Mouse (Mus musculus) c-Kit-positive CD71-negative TER-119-negative erythroid progenitor cells, embryonic 14.5 days (primary cell): ENCODE results near the gene Rab6b.

Experiments used
- DNase-seq: peaks from one replicate; pipeline ENCODE4 v3.0.0-alpha.2; 2013; ENCODE audit warnings: low read depth

The Rab6b gene

DNA sequence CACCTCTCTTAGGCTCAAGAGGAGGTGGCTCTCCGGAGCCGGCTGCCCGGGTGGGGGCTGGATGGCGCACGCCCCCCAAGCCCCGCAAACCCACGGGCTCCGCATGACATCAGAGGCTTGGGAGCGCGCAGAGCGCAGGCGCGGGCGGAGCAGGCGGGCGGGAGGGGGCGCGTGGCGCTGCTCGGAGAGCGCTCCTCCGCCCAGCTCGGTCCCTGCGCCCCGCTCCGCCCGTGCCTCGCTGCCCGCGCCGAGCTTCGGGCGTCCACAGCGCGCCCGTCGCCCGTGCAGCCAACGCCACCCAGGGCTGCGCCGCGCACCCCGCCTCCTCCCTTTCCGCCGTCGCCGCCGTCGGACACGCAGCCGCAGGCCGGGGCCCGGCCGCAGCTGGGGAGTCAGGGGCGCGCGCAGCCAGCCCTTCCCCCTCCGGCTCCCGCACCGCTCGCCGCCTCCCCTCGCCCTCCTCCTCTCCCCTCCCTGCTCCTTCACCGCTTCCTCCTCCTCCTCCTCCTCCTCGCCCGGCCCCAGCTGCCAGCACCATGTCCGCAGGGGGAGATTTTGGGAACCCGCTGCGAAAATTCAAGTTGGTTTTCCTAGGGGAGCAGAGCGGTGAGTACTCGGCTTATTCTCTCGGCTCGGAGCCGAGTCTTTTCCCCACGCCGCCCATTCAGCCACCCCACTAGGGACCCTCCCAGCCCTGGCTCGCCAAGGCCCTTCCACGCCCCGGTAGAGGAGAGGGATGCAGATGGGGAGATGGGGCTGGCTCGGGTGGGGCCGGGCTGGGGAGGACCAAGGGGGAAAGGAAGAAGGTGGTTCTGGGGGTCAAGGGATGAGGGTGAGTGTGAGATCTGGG is at the start of gene Rab6b:
TSS of gene Rab6b (plus strand) at position 167 of the 850 bp plus-strand sequence.
- no peak for DNase-seq

DNA sequence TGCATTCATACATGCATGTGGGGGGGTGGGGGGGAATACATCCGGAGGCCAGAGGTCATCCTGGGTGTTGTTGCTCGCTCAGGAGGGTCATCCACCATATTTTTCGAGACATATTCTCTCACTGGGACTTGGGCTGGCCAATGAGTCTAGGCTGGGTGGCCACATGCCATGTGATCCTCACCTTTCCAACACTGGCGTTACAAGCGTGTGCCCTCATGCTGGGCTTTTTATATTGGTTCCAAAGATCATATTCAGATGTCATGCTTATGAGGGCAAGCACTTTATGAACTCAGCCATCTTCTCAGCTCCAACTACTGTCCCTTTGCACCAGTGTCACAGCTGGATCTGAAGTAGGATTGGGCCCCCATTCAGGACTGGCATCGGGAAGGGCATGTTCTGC is 48.0 kb upstream of the Rab6b start:
- DNase-seq, result no peak

DNA sequence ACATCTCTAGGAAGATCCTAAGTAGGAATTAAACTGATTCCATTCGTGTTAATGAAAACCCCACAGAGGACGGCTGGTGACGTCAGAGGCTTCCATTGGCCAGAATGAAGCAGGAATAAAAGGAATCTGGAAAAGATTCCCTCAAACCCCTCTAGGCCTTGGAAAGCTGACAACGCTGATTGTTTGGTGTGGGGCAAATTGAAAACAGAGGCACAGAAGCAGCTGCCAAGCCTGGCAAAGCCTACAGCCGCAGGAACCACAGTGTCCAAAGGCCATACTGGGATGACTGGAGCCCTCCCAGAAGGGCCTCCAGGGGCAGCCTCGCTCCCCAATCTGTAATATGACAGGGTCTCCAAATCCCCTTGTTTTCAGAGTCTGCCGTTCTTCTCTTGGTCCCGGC is 44.7 kb upstream of the Rab6b start:
- DNase-seq, result no peak

DNA sequence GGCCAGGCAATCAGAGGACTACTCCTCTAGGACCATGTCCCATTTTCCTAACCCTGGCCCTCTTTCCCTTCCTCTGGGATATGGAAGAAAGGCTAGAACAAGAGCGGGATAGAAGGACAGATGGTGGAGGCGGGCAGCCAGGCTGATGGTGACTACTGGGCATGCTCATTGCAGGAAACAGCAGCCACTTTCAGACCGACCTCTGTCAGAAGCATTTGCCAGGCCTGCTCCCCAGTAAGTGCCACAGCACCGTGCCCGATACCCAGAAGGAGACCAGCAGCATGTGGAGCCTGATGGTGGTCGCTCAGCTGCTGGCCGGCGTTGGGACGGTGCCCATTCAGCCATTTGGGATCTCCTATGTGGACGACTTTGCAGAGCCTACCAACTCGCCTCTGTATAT is 43.9 kb upstream of the Rab6b start:
- DNase-seq, result no peak

DNA sequence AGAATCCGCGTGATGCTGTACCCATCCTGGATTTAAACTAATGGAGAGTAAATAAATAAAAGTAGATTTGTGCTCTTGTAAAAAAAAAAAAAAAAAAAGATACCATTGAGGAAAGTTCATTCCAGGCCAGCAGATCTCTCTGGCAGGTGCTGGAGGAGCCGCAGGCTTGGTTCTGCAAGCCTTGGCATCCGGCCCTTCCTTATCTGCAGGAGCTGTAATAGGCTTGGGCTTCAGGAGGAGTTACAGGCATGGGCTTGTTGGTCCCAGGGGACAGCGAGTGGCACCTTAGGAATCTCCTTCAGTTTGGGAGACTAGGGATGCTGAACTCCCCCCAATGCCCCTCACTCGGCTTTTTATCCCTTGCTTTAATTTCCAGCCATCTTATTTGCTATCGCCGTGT is 42.8 kb upstream of the Rab6b start:
- no peak for DNase-seq

DNA sequence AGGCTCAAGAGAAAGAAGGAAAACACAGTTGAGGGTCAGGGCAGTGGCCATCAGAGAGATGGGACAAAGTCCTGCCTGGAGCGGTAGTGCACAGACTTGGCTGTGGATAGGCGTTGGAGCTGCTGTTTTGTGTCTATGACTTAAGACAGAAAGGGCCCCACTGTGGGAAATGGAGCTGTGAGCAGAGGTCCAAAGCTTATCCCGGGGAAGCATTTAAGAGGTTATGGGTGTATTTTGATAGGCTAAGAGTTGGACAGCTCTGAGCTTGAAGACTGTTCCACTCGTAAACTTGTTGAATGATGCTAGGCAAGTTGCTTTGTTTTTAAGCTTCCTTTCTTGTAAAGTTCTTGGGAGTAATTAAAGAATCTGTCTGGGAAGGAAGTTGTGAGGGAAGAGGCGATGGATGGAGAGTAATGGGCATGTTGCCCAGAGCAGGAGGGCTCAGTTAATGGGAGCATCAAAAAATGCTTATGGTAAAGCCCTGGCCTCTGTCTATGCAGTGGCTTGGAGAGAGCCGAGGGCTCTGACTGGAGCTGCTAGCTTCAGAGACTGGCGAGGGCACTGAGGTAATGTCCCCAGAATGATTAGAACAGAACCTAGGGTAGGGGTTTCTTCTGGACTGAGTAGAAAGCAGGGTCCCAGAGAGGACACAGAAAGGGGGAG is 39.9 kb upstream of the Rab6b start:
- DNase-seq, result no peak

DNA sequence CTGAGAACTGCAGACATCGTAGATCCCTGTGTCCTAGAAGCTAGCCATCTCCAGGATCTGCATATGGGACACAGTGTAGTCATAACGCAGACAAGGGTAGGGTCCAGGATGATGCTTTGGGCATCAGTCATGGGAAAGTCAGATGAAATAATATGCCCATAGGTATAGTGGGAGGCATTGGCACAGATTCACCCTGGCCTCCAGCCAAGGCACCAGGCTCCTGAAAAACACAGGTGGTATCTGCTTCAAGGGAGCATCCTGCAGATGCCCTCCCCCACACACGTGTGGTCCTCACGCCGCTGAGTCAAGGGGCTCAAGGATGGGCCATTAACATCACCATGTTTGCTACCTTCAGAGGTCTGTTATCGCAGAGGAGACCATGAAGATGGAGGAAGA is 39.4 kb upstream of the Rab6b start:
- no peak for DNase-seq

DNA sequence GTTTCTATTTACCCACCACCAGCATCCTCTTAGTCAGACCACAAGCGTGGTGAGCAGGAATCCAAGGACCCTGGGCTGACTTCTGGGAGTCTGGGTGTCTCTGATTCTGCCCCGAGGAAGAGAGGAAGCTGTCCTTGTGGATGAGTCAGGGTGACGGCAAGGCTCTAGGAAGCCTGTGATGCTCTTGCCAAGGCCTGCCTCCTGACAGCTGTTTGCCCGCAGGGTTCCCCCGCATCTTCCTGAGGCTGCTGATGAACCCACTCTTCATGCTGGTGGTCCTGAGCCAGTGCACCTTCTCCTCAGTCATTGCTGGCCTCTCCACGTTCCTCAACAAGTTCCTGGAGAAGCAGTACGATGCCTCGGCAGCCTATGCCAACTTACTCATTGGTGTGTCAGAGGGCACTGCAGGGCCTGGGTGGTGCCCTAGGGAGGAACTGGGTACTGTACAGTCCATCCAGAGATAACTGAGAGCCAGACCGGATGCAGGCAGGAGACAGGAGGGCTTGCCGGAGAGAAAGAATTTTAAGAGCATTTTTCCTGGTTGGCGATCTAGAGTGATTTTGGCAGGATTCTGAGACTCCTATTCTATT is 38.6 kb upstream of the Rab6b start:
- no peak for DNase-seq

DNA sequence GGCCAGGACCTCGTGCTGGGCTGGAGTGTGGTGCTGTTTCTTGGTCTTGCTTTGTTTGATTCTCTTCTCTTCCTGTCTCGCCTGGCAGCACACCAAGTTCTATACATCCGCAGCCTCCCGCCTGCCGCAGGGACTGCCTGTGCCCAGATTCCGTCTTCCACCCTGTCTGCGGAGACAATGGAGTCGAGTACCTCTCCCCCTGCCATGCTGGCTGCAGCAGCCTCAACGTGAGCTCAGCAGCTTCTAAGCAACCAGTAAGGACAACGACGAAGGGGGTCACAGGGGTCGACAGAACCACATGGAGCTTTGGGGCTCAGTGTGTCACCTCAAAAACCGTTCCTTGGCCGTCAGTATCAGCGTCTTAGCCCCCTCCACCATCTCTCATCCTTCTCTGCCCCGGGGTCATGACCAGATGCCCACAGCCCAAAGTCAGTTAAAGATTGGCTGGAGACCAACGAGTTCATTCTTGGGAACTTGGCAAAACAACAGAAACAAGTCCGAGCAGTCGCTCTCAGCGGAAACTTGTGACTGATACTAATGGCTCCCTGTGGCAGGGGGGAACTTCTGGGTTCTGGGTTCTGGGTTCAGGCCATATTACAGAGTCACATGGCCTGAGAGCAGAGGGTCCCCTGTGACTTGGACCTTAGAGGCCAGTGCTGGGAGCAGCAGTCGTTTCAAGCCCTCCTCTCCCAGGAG is 34.6 kb upstream of the Rab6b start:
- DNase-seq, result no peak

DNA sequence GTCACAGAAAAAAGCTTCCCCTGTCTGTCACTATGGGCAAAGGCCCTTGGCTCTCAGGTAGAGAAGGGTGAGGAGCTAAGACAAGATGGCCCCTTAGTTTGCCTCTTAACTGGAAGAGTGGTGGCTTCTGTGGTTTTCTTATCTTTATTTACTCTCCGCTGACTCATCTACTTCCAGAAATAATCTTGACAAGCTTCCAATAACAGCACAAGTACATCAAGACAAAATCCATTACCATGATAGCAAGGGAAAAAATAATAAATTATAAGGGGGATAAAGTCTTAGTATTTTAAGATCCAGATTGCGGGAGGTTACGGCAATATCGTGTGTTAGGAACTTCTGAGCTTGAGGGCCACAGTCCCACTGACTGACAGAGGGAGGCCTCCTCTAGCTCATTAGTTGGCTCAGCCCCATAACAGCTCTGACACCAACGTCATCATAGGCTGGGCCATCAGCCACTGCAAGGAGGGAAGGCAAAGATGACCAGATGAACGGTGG is 33.3 kb upstream of the Rab6b start:
- no peak for DNase-seq

DNA sequence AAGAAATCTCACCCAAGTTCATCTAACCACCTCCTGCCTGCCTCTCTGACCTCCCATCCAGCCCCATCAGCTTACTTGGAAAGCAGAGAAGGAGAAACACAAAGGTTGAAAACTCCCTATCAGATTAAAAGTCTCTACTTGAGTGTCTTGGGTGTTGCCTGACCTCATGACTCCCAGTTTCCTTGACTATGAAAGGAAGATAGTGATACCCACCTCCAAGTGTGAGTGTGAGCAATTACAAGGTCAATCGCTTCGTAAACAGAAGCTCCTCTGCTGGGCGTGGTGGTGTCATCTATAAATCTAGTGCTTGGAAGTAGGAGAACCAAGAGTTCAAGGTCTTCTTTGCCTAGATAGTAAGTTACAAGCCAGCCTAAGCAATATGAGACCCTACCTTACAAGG is 31.4 kb upstream of the Rab6b start:
- no peak for DNase-seq

DNA sequence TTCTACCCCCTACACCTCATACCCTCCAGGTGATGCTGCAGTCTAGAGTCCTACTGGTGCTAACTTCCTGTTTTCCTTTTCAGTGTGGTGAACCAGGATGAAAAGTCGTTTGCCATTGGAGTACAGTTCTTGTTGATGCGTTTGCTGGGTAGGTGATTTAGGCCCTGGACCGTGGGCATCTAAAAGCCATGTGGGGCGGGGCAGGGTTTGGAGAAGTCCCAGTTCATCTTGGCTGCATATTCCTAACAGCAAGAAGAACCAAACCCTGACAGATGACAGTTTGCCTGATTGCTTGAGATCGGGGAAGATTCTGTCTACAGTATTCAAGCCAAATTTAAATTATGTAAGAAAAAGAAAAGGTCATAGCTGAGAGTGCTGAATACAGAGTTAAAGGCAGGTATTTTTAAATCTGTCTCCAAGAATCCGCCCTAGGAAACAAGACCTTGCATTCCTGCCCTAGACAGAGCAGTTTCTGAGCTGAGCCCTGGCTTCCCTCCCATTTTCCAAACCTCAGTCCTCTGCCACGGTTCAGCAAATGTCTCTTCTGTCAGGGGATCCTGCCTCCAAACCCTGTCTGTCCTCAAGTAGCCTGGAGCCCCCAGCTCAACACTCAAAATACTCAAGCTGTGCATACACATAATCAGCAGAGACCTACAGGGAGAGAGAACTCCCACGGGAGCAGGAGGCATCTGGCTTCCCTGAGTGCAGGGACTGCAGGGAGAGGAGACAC is 29.2 kb upstream of the Rab6b start:
- DNase-seq, result no peak

DNA sequence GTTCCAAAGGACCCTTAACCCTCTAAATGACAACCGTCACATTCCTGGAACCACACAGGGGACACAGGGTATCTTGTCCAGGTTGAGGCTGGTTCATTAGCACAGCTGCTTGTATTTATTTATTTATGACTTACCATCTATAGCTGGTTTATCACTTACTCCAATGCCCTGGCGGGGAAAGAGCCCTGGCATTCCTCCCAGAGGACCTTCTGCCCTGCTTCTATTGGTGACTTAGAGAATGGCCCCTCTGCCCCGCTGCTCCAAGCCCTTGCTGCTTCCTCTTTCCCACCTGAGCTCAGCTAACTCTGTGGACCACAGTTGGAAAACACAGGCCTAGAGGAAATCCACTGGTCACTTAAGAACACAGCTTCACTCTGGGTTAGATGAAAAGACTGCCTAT is 28.2 kb upstream of the Rab6b start:
- DNase-seq, result no peak

DNA sequence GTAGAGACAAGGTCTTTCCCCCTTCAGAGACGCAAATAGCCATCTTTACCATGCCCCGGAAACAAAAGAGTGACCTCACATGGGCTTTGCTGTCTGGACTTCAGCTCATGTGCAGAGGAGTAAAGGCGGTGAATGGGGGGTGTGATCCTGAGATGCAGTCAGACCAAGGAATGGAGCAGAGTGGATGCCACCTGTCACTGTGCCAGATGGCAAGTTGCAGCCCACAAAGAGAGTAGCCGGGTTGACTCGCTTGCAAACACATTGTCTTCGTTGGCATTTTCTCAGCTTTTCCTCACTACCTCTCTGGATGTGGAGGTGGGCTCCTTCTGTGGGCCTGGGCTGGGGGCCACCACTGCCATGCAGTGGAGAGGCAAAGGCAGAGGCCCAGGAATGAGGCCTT is 24.9 kb upstream of the Rab6b start:
- DNase-seq, result no peak

DNA sequence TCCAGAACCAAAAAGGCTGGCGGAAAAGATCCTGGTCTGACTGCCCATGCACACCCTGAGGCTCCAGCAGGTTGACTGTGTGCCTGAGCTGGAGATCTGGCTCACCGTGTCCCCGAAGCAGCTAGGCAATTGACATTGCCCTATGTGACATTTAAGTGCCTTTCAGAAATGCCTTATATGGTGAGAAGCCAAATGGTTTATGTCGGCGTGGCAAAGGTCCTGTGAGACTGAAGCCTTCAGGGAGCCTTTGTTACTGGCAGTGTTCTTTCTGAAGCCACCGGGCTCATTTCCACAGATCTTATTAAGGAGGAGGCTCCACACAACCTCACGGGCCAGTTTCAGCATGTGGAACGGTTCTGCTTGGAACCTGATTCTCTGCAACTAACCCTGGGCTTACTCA is 24.3 kb upstream of the Rab6b start:
- DNase-seq, result no peak

DNA sequence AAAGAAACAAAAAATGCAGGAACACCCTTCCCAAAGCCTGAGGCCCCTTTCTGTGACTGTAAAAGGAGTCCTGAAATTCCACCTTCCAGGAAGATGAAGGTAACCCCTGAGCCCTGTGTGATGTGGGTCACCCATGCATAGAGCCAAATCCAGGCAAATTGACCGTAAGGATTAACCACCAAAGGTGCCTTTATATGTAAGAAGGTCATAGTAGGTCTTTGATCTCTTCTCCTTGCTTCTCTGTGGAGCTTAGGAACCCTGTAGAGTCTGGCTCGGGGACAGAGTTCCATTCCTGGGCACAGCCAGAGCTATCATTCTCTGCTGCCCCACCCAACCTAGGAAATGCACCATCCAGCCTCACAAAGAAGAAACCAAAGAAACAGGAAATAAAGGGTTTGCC is 22.9 kb upstream of the Rab6b start:
- no peak for DNase-seq

DNA sequence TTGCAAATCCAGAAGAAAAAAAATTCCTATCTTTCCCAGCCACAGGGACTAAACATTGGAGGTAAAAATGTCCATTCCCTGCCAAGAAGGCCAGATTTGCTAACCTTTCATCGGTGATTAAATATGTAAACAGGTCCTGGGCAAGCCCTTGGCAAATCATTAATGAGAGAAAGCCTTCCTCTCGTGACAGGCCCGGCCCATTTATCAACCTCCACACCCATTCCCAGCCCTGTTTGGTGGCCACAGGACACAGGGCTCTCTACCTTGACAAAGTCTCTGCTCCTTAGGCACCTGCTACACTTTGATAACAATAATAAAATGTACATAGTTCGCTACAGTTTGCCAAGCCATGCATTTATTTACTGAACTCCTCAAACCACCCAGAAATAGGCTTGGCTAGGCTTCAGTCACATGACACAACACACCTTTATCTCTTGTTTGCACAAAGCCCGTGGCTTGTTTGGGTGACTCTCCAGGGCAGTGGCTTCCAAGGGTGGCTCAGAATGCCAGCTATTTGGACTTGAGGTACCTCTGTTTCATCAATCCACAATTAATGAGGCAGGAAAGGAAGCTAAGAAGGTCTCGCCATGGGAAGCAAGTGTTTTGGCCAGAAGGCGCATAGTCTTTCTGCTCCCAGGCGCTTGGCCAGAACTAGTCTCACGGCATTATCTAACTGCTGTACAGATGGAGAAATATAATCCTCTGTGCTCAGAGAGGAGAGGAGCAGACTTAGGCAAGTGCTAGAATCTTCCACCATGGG is 21.3 kb upstream of the Rab6b start:
- no peak for DNase-seq

DNA sequence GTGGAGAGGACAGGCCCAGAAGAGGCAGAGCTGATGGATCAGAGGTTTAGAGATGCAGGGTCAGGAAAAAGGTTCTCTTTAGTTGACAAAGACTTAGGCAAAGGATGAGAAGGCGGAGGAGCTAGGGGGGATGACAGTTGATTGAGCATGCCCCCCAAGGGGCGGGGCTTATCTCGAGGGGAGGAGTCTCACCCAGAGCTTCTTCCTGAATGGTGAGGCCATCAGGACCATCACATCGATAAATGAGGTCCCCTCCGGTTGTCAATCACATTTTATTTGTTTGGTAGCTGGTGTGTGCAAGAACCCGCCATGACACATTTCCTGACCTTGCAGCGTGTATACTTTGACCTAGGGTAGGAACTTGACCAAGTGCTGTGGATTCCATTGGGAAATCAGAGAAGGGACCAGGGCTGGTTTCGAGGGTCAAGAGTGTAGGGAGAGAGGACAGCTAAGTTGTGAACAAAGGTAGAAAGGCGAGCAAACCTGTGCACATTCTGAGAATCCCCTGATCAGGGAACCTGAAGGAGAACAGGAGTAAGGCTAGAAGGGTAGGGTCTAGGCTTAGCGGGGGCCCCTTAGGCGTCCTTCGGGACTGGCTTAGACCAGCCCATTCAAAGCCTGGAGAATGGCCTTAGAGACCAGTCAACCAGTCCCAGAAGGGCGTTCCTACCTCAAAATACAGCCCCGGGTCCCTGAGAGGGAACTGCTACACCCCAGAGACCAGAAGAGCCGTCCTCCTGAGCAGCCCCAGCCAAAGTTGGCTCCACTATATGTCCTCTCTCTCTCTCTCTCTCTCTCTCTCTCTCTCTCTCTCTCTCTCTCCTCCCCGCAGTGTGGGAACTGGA is 20.3 kb upstream of the Rab6b start:
- DNase-seq, result no peak

DNA sequence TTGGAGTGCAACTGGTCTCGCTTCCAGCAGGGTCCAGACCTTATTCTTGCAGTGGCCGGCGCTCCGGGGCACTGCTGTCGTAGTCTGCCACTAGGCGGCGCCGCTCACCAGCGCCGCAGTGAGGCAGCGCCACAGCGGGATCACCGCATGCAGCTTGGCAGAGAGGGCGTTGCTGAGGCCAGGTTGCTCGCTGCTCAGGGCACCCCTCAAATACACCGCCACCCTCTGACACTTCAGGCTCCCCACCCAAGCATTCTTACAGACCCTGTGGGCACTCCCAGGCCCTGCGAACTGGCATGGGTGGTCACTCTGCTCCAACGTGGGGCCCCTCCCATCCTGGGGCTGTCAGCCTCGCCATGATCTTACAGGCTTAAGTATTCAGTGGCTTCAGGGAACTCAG is 19.3 kb upstream of the Rab6b start:
- DNase-seq, result peak; percentile 63

DNA sequence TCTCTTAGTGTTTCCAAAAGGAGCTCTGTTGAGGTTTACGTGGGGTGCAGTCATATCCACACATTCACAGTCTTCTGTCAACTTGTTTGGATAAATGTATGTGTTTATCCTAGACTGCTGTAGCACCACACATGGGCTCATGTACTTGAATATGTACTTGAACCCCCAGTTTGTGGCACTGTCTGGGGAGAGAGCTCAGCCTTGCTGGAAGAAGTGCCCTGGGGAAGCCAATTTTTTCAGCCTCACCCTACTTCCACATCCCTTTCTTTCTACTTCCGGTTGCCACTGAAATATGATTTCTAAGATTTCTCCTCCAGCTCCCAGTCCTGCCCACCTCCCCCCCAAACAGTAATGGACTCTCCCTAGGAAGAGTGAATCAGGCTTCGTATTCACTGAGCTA is 17.9 kb upstream of the Rab6b start:
- no peak for DNase-seq
